Mouse (Mus musculus) MEL (cell line): ENCODE measurements around the gene Mier3. TPM values are rescaled to one million over a fixed set of nuclear protein-coding genes. Genes with fewer than 3 reads are reported as not detected.

ENCODE experiments used
- DNase-seq: peaks from one replicate; pipeline ENCODE4 v3.0.0; 2011; ENCODE audit warnings: low read depth, low spot score
- H3K27ac ChIP-seq: 2 replicates; pipeline ENCODE4 v1.5.1; 2012; ENCODE audit warnings: low read depth, mild to moderate bottlenecking, control low read depth, low read length, moderate library complexity; ENCODE audit not compliant: control insufficient read depth
- H3K27me3 ChIP-seq, 2 experiments: fragments of 150-350 bp in 1 of 2; sonication (generic) in 1 of 2; 2 replicates each; pipeline ENCODE4 v1.6.1; 2012; ENCODE audit warnings: low read length in 2 of 2, mild to moderate bottlenecking in 2 of 2, improper control_type of control experiment in 1 of 2, moderate library complexity in 1 of 2; ENCODE audit not compliant: insufficient read depth in 2 of 2, control insufficient read depth in 1 of 2
- H3K36me3 ChIP-seq, 2 experiments: 2 replicates each; pipeline ENCODE4 v1.6.1; 2012 to 2014; ENCODE audit warnings: low read length in 2 of 2, improper control_type of control experiment in 1 of 2, inconsistent platforms in 1 of 2, mild to moderate bottlenecking in 1 of 2; ENCODE audit not compliant: insufficient read depth in 2 of 2, control insufficient read depth in 1 of 2
- H3K4me1 ChIP-seq, 2 experiments: fragments of 150-350 bp in 1 of 2; sonication (generic) in 1 of 2; 2 replicates each; pipeline ENCODE4 v1.6.1; 2012; ENCODE audit warnings: low read length in 2 of 2, improper control_type of control experiment in 1 of 2, mild to moderate bottlenecking in 1 of 2; ENCODE audit not compliant: insufficient read depth in 2 of 2, control insufficient read depth in 1 of 2
- H3K4me3 ChIP-seq, 2 experiments: fragments of 150-350 bp in 1 of 2; sonication (generic) in 1 of 2; 2 replicates each; pipeline ENCODE4 v1.5.1; 2012; ENCODE audit warnings: low read depth in 2 of 2, low read length in 2 of 2, mild to moderate bottlenecking in 2 of 2, moderate library complexity in 2 of 2, control low read depth in 1 of 2, improper control_type of control experiment in 1 of 2; ENCODE audit not compliant: control insufficient read depth in 1 of 2, insufficient read depth in 1 of 2
- H3K79me2 ChIP-seq: 2 replicates; pipeline ENCODE4 v1.6.1; 2012; ENCODE audit warnings: mild to moderate bottlenecking, low read length, moderate library complexity; ENCODE audit not compliant: control insufficient read depth, poor library complexity, insufficient read depth
- H3K9ac ChIP-seq: 2 replicates; pipeline ENCODE4 v1.6.1; 2012; ENCODE audit warnings: low read depth, mild to moderate bottlenecking, control low read depth, low read length, moderate library complexity; ENCODE audit not compliant: control insufficient read depth, poor library complexity, severe bottlenecking
- H3K9me3 ChIP-seq: fragments of 150-350 bp; sonication (generic); replicated peaks from 2 replicates; pipeline ENCODE4 v1.6.1; 2012; ENCODE audit warnings: mild to moderate bottlenecking, low read length, improper control_type of control experiment, moderate library complexity; ENCODE audit not compliant: insufficient read depth
- CHD1 ChIP-seq: IDR thresholded peaks from 2 replicates; pipeline ENCODE4 v1.6.1; 2012; ENCODE audit warnings: low read depth, mild to moderate bottlenecking, inconsistent platforms, low read length, improper control_type of control experiment
- CTCF ChIP-seq, 3 experiments: IDR thresholded peaks in 2 of 3; conservative IDR thresholded peaks in 1 of 3; 2 replicates each; pipeline ENCODE4 v1.5.1; 2011 to 2012; ENCODE audit warnings: low read length in 3 of 3, low read depth in 2 of 3, mild to moderate bottlenecking in 2 of 3, improper control_type of control experiment in 1 of 3, inconsistent platforms in 1 of 3, mixed read lengths in 1 of 3, moderate library complexity in 1 of 3; ENCODE audit not compliant: control insufficient read depth in 1 of 3, insufficient read depth in 1 of 3, poor library complexity in 1 of 3, severe bottlenecking in 1 of 3
- E2F4 ChIP-seq: IDR thresholded peaks from 2 replicates; pipeline ENCODE4 v1.6.1; 2011; ENCODE audit warnings: low read depth, low read length, improper control_type of control experiment, borderline replicate concordance
- ELF1 ChIP-seq: IDR thresholded peaks from 2 replicates; pipeline ENCODE4 v1.6.1; 2014; ENCODE audit warnings: low read depth, mild to moderate bottlenecking, inconsistent platforms, low read length, improper control_type of control experiment, moderate library complexity
- EP300 ChIP-seq, 2 experiments: IDR thresholded peaks; 2 replicates each; pipeline ENCODE4 v1.6.1; 2011; ENCODE audit warnings: improper control_type of control experiment in 2 of 2, low read length in 2 of 2, low read depth in 1 of 2, mild to moderate bottlenecking in 1 of 2
- ETS1 ChIP-seq: IDR thresholded peaks from 2 replicates; pipeline ENCODE4 v1.6.1; 2012; ENCODE audit warnings: low read depth, mild to moderate bottlenecking, inconsistent platforms, low read length, improper control_type of control experiment, moderate library complexity
- GABPA ChIP-seq: IDR thresholded peaks from 2 replicates; pipeline ENCODE4 v1.6.1; 2012; ENCODE audit warnings: low read depth, mild to moderate bottlenecking, inconsistent platforms, low read length, improper control_type of control experiment, moderate library complexity
- GATA1 ChIP-seq: IDR thresholded peaks from 2 replicates; pipeline ENCODE4 v1.6.1; 2011; ENCODE audit warnings: low read depth, low read length, improper control_type of control experiment
- HCFC1 ChIP-seq: IDR thresholded peaks from 2 replicates; pipeline ENCODE4 v1.6.1; 2012; ENCODE audit warnings: low read depth, mild to moderate bottlenecking, inconsistent platforms, low read length, improper control_type of control experiment, moderate library complexity
- KAT2A ChIP-seq: conservative IDR thresholded peaks from 2 replicates; pipeline ENCODE4 v1.6.1; 2012; ENCODE audit warnings: low read depth, low read length, improper control_type of control experiment, inconsistent platforms
- MAFK ChIP-seq: IDR thresholded peaks from 2 replicates; pipeline ENCODE4 v1.6.1; 2011; ENCODE audit warnings: low read depth, mild to moderate bottlenecking, low read length, improper control_type of control experiment, borderline replicate concordance
- MAX ChIP-seq: IDR thresholded peaks from 2 replicates; pipeline ENCODE4 v1.6.1; 2011; ENCODE audit warnings: low read length, improper control_type of control experiment
- MAZ ChIP-seq: IDR thresholded peaks from 2 replicates; pipeline ENCODE4 v1.6.1; 2012; ENCODE audit warnings: low read depth, mild to moderate bottlenecking, inconsistent platforms, low read length, improper control_type of control experiment
- MEF2A ChIP-seq: IDR thresholded peaks from 2 replicates; pipeline ENCODE4 v1.6.1; 2014; ENCODE audit warnings: low read depth, mild to moderate bottlenecking, inconsistent platforms, low read length, improper control_type of control experiment; ENCODE audit not compliant: poor library complexity, insufficient replicate concordance, severe bottlenecking; ENCODE audit errors: extremely low read depth
- MXI1 ChIP-seq: IDR thresholded peaks from 2 replicates; pipeline ENCODE4 v1.6.1; 2011; ENCODE audit warnings: mild to moderate bottlenecking, low read depth, low read length, improper control_type of control experiment
- MYB ChIP-seq: IDR thresholded peaks from 2 replicates; pipeline ENCODE4 v1.6.1; 2011; ENCODE audit warnings: mild to moderate bottlenecking, low read depth, low read length, improper control_type of control experiment
- MYC ChIP-seq: IDR thresholded peaks from 2 replicates; pipeline ENCODE4 v1.6.1; 2011; ENCODE audit warnings: low read depth, mild to moderate bottlenecking, low read length, improper control_type of control experiment, moderate library complexity
- NELFE ChIP-seq: IDR thresholded peaks from 2 replicates; pipeline ENCODE4 v1.6.1; 2011; ENCODE audit warnings: low read depth, low read length, improper control_type of control experiment
- NRF1 ChIP-seq: IDR thresholded peaks from 2 replicates; pipeline ENCODE4 v1.6.1; 2014; ENCODE audit warnings: low read depth, mild to moderate bottlenecking, inconsistent platforms, low read length, improper control_type of control experiment, moderate library complexity; ENCODE audit not compliant: poor library complexity, insufficient read depth, severe bottlenecking
- POLR2A ChIP-seq, 2 experiments: IDR thresholded peaks; 2 replicates each; pipeline ENCODE4 v1.6.1; 2011 to 2012; ENCODE audit warnings: low read length in 2 of 2, mild to moderate bottlenecking in 2 of 2, control low read depth in 1 of 2, improper control_type of control experiment in 1 of 2, low read depth in 1 of 2, moderate library complexity in 1 of 2; ENCODE audit not compliant: control insufficient read depth in 1 of 2, insufficient read depth in 1 of 2, poor library complexity in 1 of 2
- POLR2AphosphoS2 ChIP-seq: IDR thresholded peaks from 2 replicates; pipeline ENCODE4 v1.6.1; 2011; ENCODE audit warnings: low read length, improper control_type of control experiment
- POLR2AphosphoS5 ChIP-seq: IDR thresholded peaks from 2 replicates; pipeline ENCODE4 v1.6.1; 2012; ENCODE audit warnings: low read depth, borderline replicate concordance, mild to moderate bottlenecking, inconsistent platforms, low read length, moderate library complexity, mixed read lengths
- RAD21 ChIP-seq: IDR thresholded peaks from 2 replicates; pipeline ENCODE4 v1.6.1; 2011; ENCODE audit warnings: mild to moderate bottlenecking, low read depth, low read length, improper control_type of control experiment
- RCOR1 ChIP-seq: IDR thresholded peaks from 2 replicates; pipeline ENCODE4 v1.6.1; 2012; ENCODE audit warnings: low read depth, mild to moderate bottlenecking, inconsistent platforms, low read length, improper control_type of control experiment
- SIN3A ChIP-seq: IDR thresholded peaks from 2 replicates; pipeline ENCODE4 v1.6.1; 2012; ENCODE audit warnings: low read length, improper control_type of control experiment, inconsistent platforms
- SMC3 ChIP-seq: IDR thresholded peaks from 2 replicates; pipeline ENCODE4 v1.6.1; 2011; ENCODE audit warnings: low read depth, low read length, improper control_type of control experiment
- TAL1 ChIP-seq: IDR thresholded peaks from 2 replicates; pipeline ENCODE4 v1.6.1; 2012; ENCODE audit warnings: mild to moderate bottlenecking, inconsistent platforms, low read length, moderate library complexity, mixed read lengths
- TBP ChIP-seq: IDR thresholded peaks from 2 replicates; pipeline ENCODE4 v1.8.0; 2011; ENCODE audit warnings: low read depth, low read length, improper control_type of control experiment
- UBTF ChIP-seq: IDR thresholded peaks from 2 replicates; pipeline ENCODE4 v1.6.1; 2012; ENCODE audit warnings: low read depth, mild to moderate bottlenecking, inconsistent platforms, low read length, improper control_type of control experiment, moderate library complexity, borderline replicate concordance; ENCODE audit not compliant: insufficient read depth
- USF1 ChIP-seq: IDR thresholded peaks from 2 replicates; pipeline ENCODE4 v1.6.1; 2014; ENCODE audit warnings: low read depth, mild to moderate bottlenecking, inconsistent platforms, low read length, improper control_type of control experiment, moderate library complexity
- USF2 ChIP-seq, 2 experiments: IDR thresholded peaks; 2 replicates each; pipeline ENCODE4 v1.6.1; 2011 to 2012; ENCODE audit warnings: improper control_type of control experiment in 2 of 2, low read length in 2 of 2, borderline replicate concordance in 1 of 2, inconsistent platforms in 1 of 2, low read depth in 1 of 2, mild to moderate bottlenecking in 1 of 2; ENCODE audit not compliant: insufficient read depth in 1 of 2
- ZKSCAN1 ChIP-seq: IDR thresholded peaks from 2 replicates; pipeline ENCODE4 v1.6.1; 2012; ENCODE audit warnings: low read depth, mild to moderate bottlenecking, inconsistent platforms, low read length, improper control_type of control experiment, moderate library complexity
- ZMIZ1 ChIP-seq: IDR thresholded peaks from 2 replicates; pipeline ENCODE4 v1.6.1; 2012; ENCODE audit warnings: low read depth, mild to moderate bottlenecking, inconsistent platforms, low read length, improper control_type of control experiment, moderate library complexity
- ZNF384 ChIP-seq: IDR thresholded peaks from 2 replicates; pipeline ENCODE4 v1.6.1; 2012; ENCODE audit warnings: low read depth, mild to moderate bottlenecking, inconsistent platforms, low read length, improper control_type of control experiment
- polyA plus RNA-seq, 2 experiments: library from polyadenylated mRNA; stranded (reverse) in 1 of 2; unstranded in 1 of 2; fragments of >175 nt in 1 of 2; fragments of >200 nt in 1 of 2; gene quantifications; 2 replicates each; pipeline versions ENCODE4 v1.2.1 to v1.2.4; 2012; ENCODE audit warnings: low replicate concordance in 2 of 2, low read depth in 1 of 2; ENCODE audit not compliant: insufficient read length in 2 of 2, insufficient read depth in 1 of 2, missing spikeins in 1 of 2
- total RNA-seq: library from RNA; depleted of rRNA; stranded (reverse); fragments of 300-350 nt; gene quantifications from 2 replicates; pipeline ENCODE4 v1.2.3, GENCODE M21; 2012

Mier3 gene
- total and polyA plus RNA-seq, 3 experiments = 12.6 to 15.8 TPM; not detected in 1

DNA sequence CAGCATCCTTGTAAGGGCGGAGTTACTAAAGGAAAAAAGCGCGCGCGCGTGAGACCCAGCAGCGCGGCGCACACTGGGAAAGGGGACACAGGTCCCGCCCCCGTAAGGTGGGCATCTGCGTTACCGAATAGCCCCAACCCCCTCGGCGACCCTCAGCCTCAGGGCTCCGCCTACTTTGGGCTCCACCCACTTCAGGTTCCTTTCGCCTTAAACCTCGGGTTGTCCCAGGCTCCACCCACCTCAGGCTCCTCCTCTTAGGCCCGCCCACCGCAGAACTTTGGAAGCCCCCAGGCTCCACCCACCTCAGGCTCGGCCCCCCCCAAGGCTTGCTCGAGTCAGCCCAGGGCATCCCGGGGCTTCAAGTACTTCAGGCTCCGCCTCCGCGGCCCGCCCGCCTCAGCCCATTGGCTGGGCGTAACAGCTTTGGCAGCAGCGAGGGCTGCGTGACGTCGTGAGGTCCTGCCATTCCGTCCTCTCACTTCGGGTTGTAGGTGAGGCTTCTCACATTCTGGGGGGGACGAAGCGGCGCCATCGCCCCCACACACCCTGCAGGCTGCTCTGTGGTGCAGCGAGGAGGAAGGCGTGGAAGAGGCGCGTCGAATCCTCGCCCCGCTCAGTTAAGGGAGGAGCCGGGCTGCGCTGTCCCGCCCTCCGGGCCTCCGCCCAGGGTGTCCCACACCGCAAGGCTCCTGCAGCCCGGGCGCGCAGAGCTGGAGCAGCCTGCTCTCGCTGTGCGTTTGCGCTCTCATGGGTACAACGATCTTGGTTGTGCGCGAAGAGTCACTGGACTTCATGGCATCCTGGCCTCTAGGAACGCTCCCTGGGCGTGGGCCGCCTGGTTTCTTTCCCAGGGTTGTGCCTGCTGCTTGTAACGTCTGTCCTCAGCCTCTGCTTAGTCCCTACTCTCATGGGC, 44.6 kb downstream of the Mier3 start:
- Histone ChIP-seq H3K4me1 (peaks cover 0 to 4% of the 10 kb centered on the region in 2 experiments; a peak in 2 of 4 replicates), H3K9ac (peak overlapping the region; percentile 78), H3K27ac (peak overlapping the region; percentile 12; the same call in 1 of the 2 replicates), H3K9me3 (no peaks in the 10 kb centered on the region), H3K79me2 (no peaks in the 10 kb centered on the region; the same call in 1 of the 2 replicates), H3K36me3 (peaks cover 0 to 2% of the 10 kb centered on the region in 2 experiments; a peak in 1 of 4 replicates), H3K4me3 (peak overlapping the region; percentile 85 to 89), H3K27me3 (no peaks in the 10 kb centered on the region)
- peak; percentile 99 for DNase-seq
- TF ChIP-seq POLR2A (IDR thresholded peaks at IDR 0.05; ENCODE audit: control insufficient read depth in 1 of 2, insufficient read depth in 1 of 2, low read depth in 1 of 2, low read length in 2 of 2, poor library complexity in 1 of 2) (peak; percentile 45 to 55; a peak in 2 of 4 replicates), POLR2AphosphoS5 (no peak), MAZ (peak; percentile 77; the same call in 1 of the 2 replicates), RCOR1 (no peak), CTCF (IDR thresholded peaks at IDR 0.05 in 2 of 3, conservative IDR thresholded peaks at IDR 0.05 in 1 of 3; ENCODE audit: control insufficient read depth in 1 of 3, insufficient read depth in 1 of 3, low read depth in 2 of 3, low read length in 3 of 3, poor library complexity in 1 of 3, severe bottlenecking in 1 of 3) (no peak), TAL1 (no peak), EP300 (IDR thresholded peaks at IDR 0.05; ENCODE audit: low read depth in 1 of 2, low read length in 2 of 2) (no peak; a peak in 1 of 4 replicates), HCFC1 (peak; percentile 54; the same call in 1 of the 2 replicates), KAT2A (no peak), TBP (peak; percentile 13; the same call in 1 of the 2 replicates), ZKSCAN1 (no peak), USF1 (no peak), USF2 (IDR thresholded peaks at IDR 0.05; ENCODE audit: borderline replicate concordance in 1 of 2, insufficient read depth in 1 of 2, low read depth in 1 of 2, low read length in 2 of 2) (no peak), MAX (peak; percentile 74), MAFK (no peak), RAD21 (no peak), MYC (no peak), POLR2AphosphoS2 (no peak), MEF2A (no peak), SMC3 (0 out of 2 replicates have a peak, but pooled peaks have one; percentile 3), MXI1 (peak; percentile 65), GABPA (no peak), NELFE (0 out of 2 replicates have a peak, but pooled peaks have one; percentile 22), ELF1 (0 out of 2 replicates have a peak, but pooled peaks have one; percentile 24), ZMIZ1 (no peak), GATA1 (no peak), MYB (no peak), ZNF384 (no peak), SIN3A (peak; percentile 67), E2F4 (peak; percentile 62; the same call in 1 of the 2 replicates), UBTF (no peak), CHD1 (no peak), ETS1 (0 out of 2 replicates have a peak, but pooled peaks have one; percentile 62), NRF1 (peak; percentile 46; the same call in 1 of the 2 replicates)
